Mouse (Mus musculus) G1E (cell line): ENCODE measurements around the gene Erich4.

ENCODE experiments used
- CTCF ChIP-seq: IDR thresholded peaks from 2 replicates; pipeline ENCODE4 v1.5.1; 2012; ENCODE audit warnings: low read depth, low read length, inconsistent platforms, mixed read lengths
- GATA1 ChIP-seq: IDR thresholded peaks from 2 replicates; pipeline ENCODE4 v1.6.1; 2012; ENCODE audit warnings: borderline replicate concordance, low read length, inconsistent platforms, mixed read lengths
- GATA2 ChIP-seq: IDR thresholded peaks from 2 replicates; pipeline ENCODE4 v1.6.1; 2012; ENCODE audit warnings: low read depth, low read length, inconsistent platforms, borderline replicate concordance
- POLR2AphosphoS5 ChIP-seq: IDR thresholded peaks from 2 replicates; pipeline ENCODE4 v1.6.1; 2012; ENCODE audit warnings: low read depth, low read length, inconsistent platforms; ENCODE audit not compliant: insufficient replicate concordance
- TAL1 ChIP-seq: conservative IDR thresholded peaks from 2 replicates; pipeline ENCODE4 v1.6.1; 2012; ENCODE audit warnings: low read depth, low read length, inconsistent platforms, mixed read lengths

- TF ChIP-seq CTCF, result no peak
- no peak for TF ChIP-seq TAL1
- no peak for TF ChIP-seq GATA1
- no peak for TF ChIP-seq POLR2AphosphoS5
- no peak for TF ChIP-seq GATA2
Measured at GRCm38 (mm10) chr7:25644631-25645030, 28.9 kb upstream of the Erich4 start.
